Mouse (Mus musculus) E14TG2a.4 (cell line): Measurements from ENCODE around the gene Uqcc3.

Experiments
- CTCF ChIP-seq: conservative IDR thresholded peaks from 2 replicates; pipeline ENCODE4 v1.5.1; 2014; ENCODE audit warnings: low read length
- NANOG ChIP-seq: IDR thresholded peaks from 2 replicates; pipeline ENCODE4 v1.6.1; 2014; ENCODE audit warnings: borderline replicate concordance, low read length, mixed read lengths

GRCm38 (mm10) chr19:8899079-8899478 lies 18.4 kb upstream of the Uqcc3 start:
- no peak for TF ChIP-seq CTCF
- TF ChIP-seq NANOG: no peak
